Mouse (Mus musculus): ENCODE data around the gene Tmtc2. TPM values are rescaled to one million over a fixed set of nuclear protein-coding genes. Genes with fewer than 3 reads are reported as not detected.

Tmtc2 gene
- polyA plus RNA-seq, 1 experiment from 2014 or later: 4.9 TPM

DNA sequence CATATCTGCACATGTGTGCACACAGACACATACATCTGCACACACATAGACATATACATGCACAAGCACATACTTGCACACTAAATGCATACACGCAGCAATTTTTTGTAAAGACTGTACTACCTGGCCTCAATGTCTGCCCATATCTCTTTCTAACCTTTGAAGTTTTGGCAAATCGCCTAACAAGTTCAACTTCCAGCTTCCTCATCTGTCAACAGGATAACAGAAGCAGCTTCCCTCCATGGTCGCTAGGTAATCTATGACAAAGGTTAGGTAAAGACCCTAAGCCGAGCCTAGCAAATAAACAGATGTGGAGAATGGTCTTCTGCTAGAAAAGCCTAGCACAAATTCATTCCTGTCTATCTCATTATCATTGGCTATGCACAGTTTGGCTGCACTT is 37.3 kb downstream of the Tmtc2 start:
- no peak overlapping the region for H3K27ac ChIP-seq (ENCODE audit: low read depth, low read length)
- no peaks in the 10 kb centered on the region for H3K36me3 ChIP-seq (ENCODE audit: control insufficient read depth, insufficient read depth)
- 0 out of 2 replicates have a peak, but pooled peaks have one; percentile 32 for ATAC-seq
- 0 out of 2 replicates have a peak, but pooled peaks cover 3% of the 10 kb centered on the region for H3K4me1 ChIP-seq (replicated peaks; ENCODE audit: control insufficient read depth, insufficient read depth, low read length)
- no peak overlapping the region for H3K9ac ChIP-seq (ENCODE audit: low read depth, low read length)
- 38% methylated on average over 4 of the region's 4 CpGs for WGBS
- no peaks in the 10 kb centered on the region for H3K9me3 ChIP-seq (ENCODE audit: control insufficient read depth)
- no peak overlapping the region for H3K4me3 ChIP-seq (ENCODE audit: low read depth, low read length)
- no peak for TF ChIP-seq CTCF (IDR thresholded peaks at IDR 0.05; ENCODE audit: low read depth)
- no peak overlapping the region for H3K4me2 ChIP-seq (replicated peaks; ENCODE audit: low read depth)
- no peaks in the 10 kb centered on the region for H3K27me3 ChIP-seq (replicated peaks; ENCODE audit: control insufficient read depth, insufficient read depth, low read length)

DNA sequence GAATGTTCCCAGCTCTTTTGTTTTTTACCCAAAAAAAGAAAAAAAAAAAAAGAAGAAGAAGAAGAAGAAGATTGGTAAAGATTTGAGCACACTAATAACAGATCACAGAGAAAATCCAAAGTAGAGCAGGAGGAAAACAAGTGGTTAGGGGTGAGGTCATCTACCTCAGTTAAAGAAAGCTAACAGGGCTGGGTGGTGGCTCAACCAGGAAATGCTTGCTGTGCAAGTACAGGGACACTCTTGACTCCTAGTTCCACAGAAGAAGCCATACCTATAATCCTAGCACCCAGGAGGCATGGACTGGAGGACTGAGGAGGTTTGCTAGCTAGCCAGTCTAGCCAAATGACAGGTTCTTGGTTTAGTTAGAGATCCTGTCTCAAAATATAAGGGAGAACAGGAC is 38.4 kb downstream of the Tmtc2 start:
- no peak overlapping the region for H3K9ac ChIP-seq (ENCODE audit: low read depth, low read length)
- TF ChIP-seq CTCF (IDR thresholded peaks at IDR 0.05; ENCODE audit: low read depth): no peak
- 0 out of 2 replicates have a peak, but pooled peaks cover 3% of the 10 kb centered on the region for H3K4me1 ChIP-seq (replicated peaks; ENCODE audit: control insufficient read depth, insufficient read depth, low read length)
- no peak overlapping the region for H3K4me3 ChIP-seq (ENCODE audit: low read depth, low read length)
- no peaks in the 10 kb centered on the region for H3K9me3 ChIP-seq (ENCODE audit: control insufficient read depth)
- 0 out of 2 replicates have a peak, but pooled peaks have one; percentile 29 for ATAC-seq
- no peak overlapping the region for H3K4me2 ChIP-seq (replicated peaks; ENCODE audit: low read depth)
- no peak overlapping the region for H3K27ac ChIP-seq (ENCODE audit: low read depth, low read length)
- no peaks in the 10 kb centered on the region for H3K36me3 ChIP-seq (ENCODE audit: control insufficient read depth, insufficient read depth)
- H3K27me3 ChIP-seq (replicated peaks; ENCODE audit: control insufficient read depth, insufficient read depth, low read length): no peaks in the 10 kb centered on the region

DNA sequence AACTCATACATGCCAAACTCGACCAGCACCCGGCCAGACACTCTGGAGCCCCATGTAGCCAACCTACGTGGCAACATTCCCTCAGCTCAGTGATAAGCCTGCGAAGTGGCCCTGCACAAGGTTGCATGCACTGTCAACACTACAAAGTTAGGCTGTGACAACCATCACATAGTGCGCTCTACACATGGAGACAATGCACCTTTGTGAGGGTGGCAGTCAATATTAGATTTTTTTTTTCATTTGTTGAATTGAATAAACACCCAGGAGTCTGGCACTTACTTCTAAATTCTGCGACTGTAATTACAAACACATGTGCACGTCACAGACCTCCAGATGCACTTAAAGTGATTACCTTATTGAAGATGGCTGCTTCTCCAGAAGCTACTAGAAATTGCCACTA is 41.5 kb downstream of the Tmtc2 start:
- Histone ChIP-seq H3K4me2 (replicated peaks; ENCODE audit: low read depth) (no peak overlapping the region), H3K36me3 (ENCODE audit: control insufficient read depth, insufficient read depth) (no peaks in the 10 kb centered on the region), H3K9me3 (ENCODE audit: control insufficient read depth) (no peaks in the 10 kb centered on the region), H3K4me3 (ENCODE audit: low read depth, low read length) (no peak overlapping the region), H3K27ac (ENCODE audit: low read depth, low read length) (no peak overlapping the region), H3K4me1 (replicated peaks; ENCODE audit: control insufficient read depth, insufficient read depth, low read length) (0 out of 2 replicates have a peak, but pooled peaks cover 3% of the 10 kb centered on the region), H3K27me3 (replicated peaks; ENCODE audit: control insufficient read depth, insufficient read depth, low read length) (no peaks in the 10 kb centered on the region), H3K9ac (ENCODE audit: low read depth, low read length) (no peak overlapping the region)
- TF ChIP-seq CTCF (IDR thresholded peaks at IDR 0.05; ENCODE audit: low read depth): no peak
- 52% methylated on average over 7 of the region's 7 CpGs for WGBS
- ATAC-seq: no peak

DNA sequence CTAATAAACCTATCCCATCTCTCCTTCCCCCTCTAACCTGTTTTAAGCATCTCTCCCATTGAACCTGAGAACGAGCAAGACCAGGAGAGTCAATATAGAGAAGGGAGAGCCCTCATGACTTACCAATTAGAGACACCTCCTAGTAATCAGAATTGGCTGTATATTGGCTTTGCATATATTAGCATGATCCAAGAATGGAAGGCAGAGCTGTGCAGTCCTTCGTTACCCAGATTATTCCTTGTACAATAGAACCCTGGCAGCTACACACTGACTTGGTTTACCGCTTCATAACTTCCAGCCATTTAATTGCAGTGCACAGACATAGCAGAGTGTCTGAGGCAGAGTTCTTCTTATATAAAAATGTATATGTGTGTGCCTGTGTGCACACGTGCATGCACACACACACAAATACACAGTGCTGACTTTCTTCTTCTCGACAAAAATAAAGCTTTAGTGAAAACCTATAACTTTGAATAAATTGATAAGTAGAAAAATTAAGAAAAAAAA is 42.2 kb downstream of the Tmtc2 start:
- 71% methylated on average over 5 of the region's 5 CpGs for WGBS
- H3K9ac ChIP-seq (ENCODE audit: low read depth, low read length): no peak overlapping the region
- no peak overlapping the region for H3K4me3 ChIP-seq (ENCODE audit: low read depth, low read length)
- peak overlapping the region; percentile 57; the same call in 1 of the 2 replicates for H3K4me2 ChIP-seq (replicated peaks; ENCODE audit: low read depth)
- H3K36me3 ChIP-seq (ENCODE audit: control insufficient read depth, insufficient read depth): no peaks in the 10 kb centered on the region
- no peak for TF ChIP-seq CTCF (IDR thresholded peaks at IDR 0.05; ENCODE audit: low read depth)
- no peak for ATAC-seq
- H3K27me3 ChIP-seq (replicated peaks; ENCODE audit: control insufficient read depth, insufficient read depth, low read length): no peaks in the 10 kb centered on the region
- peaks cover 3% of the 10 kb centered on the region; the same call in 1 of the 2 replicates for H3K4me1 ChIP-seq (replicated peaks; ENCODE audit: control insufficient read depth, insufficient read depth, low read length)
- no peak overlapping the region for H3K27ac ChIP-seq (ENCODE audit: low read depth, low read length)
- H3K9me3 ChIP-seq (ENCODE audit: control insufficient read depth): no peaks in the 10 kb centered on the region

DNA sequence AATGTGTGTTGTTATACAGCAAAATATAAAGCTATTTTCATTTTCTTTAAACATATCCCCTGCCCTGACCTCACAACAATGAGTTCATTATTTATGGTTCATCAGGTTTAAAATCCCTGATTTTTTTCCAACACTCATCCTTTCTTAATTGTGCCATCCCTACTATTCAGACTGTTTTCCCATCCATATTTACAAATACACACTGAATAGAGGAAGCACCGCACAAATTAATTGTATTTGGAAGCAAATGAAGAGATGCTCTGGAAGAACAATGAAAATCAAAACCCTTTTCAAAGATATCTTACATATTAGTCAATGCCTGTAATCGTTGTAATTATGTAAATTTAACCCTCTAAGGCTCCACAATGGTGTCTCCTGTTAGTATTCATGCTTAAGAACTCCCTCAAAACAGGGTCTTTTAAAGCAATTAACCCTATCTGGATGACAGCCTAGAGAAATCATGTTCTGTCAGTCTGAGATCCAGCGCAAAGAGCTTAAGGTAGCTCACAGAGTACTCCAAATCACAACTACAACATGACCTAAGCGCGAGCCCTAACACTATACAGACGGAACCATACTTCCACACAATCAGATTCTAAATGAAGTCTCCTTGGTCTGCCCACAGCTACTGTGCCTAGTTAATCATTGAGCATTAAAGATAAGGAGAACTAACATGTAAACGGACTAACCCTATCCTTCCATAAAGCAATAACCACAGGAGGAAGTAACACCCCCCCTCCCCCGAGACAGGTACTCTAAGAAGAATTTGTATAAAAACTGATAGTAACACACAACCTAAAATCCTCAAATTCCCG is 43.0 kb downstream of the Tmtc2 start:
- Histone ChIP-seq H3K9me3 (ENCODE audit: control insufficient read depth) (no peaks in the 10 kb centered on the region), H3K4me3 (ENCODE audit: low read depth, low read length) (no peak overlapping the region), H3K4me2 (replicated peaks; ENCODE audit: low read depth) (peak overlapping the region; percentile 57), H3K36me3 (ENCODE audit: control insufficient read depth, insufficient read depth) (no peaks in the 10 kb centered on the region), H3K27me3 (replicated peaks; ENCODE audit: control insufficient read depth, insufficient read depth, low read length) (no peaks in the 10 kb centered on the region), H3K27ac (ENCODE audit: low read depth, low read length) (no peak overlapping the region), H3K4me1 (replicated peaks; ENCODE audit: control insufficient read depth, insufficient read depth, low read length) (peaks cover 9% of the 10 kb centered on the region), H3K9ac (ENCODE audit: low read depth, low read length) (no peak overlapping the region; the same call in 1 of the 2 replicates)
- ATAC-seq: peak; percentile 86
- no peak for TF ChIP-seq CTCF (IDR thresholded peaks at IDR 0.05; ENCODE audit: low read depth)
- WGBS: 48% methylated on average over 9 of the region's 9 CpGs

- WGBS: 15% methylated on average over 8 of the region's 8 CpGs
- peak overlapping the region; percentile 9; the same call in 1 of the 2 replicates for H3K4me3 ChIP-seq (ENCODE audit: low read depth, low read length)
- peak overlapping the region; percentile 54 for H3K4me2 ChIP-seq (replicated peaks; ENCODE audit: low read depth)
- peak overlapping the region; percentile 11; the same call in 1 of the 2 replicates for H3K9ac ChIP-seq (ENCODE audit: low read depth, low read length)
- no peaks in the 10 kb centered on the region for H3K27me3 ChIP-seq (replicated peaks; ENCODE audit: control insufficient read depth, insufficient read depth, low read length)
- H3K27ac ChIP-seq (ENCODE audit: low read depth, low read length): peak overlapping the region; percentile 79
- peaks cover 12% of the 10 kb centered on the region for H3K4me1 ChIP-seq (replicated peaks; ENCODE audit: control insufficient read depth, insufficient read depth, low read length)
- H3K36me3 ChIP-seq (ENCODE audit: control insufficient read depth, insufficient read depth): no peaks in the 10 kb centered on the region
- TF ChIP-seq CTCF (IDR thresholded peaks at IDR 0.05; ENCODE audit: low read depth): no peak
- no peaks in the 10 kb centered on the region for H3K9me3 ChIP-seq (ENCODE audit: control insufficient read depth)
- ATAC-seq: peak; percentile 87
Measured at GRCm38 (mm10) chr10:105523405-105524088, 50.7 kb downstream of the Tmtc2 start.

Measured in intestine, postnatal 0 days (tissue).